Mouse (Mus musculus): ENCODE measurements at regions not wholly inside any gene's neighbourhood (a gene's known extent, or its start where the extent isn't known, plus 50 kb on each side); places are given as distances from the start of the nearest gene placed in this dataset.

DNA sequence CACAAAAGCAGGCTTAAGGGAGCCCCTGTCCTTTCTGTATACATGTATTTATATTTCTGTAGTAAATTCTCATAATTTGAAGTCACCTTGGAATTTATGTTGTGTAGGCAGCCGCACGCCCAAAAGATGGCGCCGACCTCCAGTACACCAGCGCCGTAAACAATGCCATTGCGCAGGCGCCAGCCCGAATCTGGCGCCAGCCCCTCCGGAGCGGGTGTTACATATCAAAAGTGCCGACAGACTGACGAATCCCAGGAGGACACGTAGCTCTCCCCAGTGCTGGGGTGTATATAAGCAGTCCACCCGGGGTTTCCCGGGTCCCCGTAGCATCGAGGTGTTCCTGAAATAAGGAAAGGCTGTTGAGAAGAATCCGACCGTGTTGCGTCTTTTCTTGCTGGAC is 108.1 kb upstream of the Pde3a start:
- DNase-seq (ENCODE audit: low read depth): no peak

DNA sequence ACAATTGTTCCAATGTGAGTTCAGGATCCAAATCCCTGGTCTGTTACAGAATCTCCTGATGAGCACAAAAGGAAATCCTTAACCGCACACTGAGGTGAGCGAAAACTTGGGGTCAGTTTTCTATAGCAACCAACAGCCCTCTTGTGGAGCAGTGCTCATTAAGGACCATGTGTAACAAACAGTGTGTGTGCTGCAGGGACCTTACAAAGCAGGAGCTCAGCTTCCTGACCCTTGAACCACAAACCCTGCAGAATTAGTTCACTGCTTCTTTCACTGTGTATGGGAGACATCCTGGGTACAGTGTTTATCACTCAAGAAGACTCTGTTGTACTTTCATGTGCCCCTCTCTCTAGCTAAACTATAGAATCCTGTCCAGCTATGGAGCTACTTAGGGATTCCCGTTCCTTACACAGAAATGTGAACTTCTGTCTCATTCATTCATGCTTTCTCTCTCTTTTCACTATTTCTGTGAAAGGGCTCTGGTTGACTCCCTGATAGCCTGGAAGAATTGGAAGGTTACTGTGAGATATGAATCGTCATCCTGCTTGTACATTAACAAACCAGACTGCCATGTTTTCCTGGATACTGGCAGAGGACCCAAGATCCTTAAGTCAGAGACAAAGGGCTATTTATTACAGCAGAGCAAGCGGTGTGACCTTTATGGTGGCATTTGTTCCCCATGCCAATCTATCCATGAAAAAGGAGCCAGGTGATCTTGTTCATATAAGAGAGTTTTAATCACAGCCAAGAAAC is 100.5 kb upstream of the Pde3a start:
- no peak for DNase-seq (ENCODE audit: low read depth)

DNA sequence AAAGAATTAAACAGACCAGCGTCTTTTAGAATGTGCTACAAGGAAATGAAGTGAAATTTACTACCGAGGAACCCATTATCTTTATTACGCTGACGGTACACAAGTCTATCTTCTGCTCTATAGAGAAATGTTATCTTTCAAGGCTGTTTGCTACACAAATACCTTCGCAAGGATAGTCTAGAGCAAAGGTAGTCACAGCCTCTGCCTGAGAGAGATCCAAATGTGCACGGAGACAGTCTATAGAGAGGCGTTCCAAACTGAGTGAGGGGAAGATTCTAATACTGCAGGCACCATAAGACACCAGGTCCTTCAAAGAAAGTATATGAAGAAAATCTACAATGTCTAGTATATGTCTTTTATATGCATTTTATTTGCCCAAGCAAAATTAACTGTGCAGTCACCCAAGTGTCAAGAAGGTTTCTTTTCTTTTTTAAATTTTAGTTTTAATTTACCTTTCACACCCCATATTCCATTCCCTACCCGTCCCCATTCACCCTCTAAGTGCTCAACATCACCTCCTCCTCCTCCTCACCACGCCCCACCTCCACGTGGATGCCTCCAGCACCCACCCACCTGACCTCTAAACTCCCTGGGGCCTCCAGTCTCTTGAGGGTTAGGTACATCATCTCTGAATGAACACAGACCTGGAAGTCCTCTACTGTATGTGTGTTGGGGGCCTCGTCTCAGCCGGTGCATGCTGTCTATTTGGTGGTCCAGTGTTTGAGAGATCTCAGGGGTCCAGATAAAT is 99.7 kb upstream of the Pde3a start:
- no peak for DNase-seq (ENCODE audit: low read depth)

DNA sequence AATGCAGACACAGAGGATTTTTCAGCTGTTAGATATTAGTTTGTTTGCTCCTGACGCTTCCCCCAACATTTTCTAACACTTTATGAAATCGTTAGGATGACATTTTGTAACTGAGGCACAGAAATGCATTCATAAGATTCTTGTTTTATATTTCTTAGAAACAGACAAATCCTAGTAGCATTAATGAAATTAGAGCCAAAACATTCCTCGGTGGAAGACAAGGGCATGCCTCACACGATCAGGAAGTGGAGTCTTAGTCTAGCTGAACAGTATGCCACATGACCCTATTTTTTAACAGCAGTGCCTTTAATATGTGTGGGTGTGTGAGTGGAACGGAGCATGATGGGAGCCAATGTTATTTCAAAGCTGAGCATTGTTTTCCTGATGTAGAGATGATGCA is 89.7 kb upstream of the Pde3a start:
- no peak for DNase-seq (ENCODE audit: low read depth)

DNA sequence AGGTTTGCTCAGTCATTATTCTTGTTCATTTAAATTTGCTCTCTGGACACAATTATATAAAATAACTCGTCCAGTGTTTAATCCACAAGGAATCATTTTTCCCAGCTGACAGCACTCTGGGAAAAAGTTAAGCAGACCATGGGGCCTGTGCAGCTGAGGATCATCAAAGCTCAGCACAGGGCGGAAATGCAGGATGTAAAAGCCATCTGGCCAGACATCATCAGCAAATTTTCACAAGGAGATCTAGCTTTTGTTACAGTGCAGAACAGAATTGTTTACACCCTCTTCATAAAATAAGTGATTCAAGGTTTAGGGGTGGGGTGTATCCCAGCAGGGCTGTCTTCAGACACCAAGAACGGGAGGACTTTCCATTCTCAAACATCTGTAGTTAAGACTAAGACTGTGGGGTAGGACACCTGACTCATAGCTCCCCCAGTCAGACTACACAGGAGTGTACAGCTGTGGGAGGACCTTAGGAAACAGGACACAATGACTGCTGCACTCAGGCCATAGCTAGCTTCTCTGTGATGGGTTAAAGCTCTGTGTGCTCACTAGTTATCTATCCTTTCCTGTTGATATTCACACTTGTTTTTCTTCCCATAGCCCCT is 87.3 kb upstream of the Pde3a start:
- DNase-seq (ENCODE audit: low read depth): no peak

DNA sequence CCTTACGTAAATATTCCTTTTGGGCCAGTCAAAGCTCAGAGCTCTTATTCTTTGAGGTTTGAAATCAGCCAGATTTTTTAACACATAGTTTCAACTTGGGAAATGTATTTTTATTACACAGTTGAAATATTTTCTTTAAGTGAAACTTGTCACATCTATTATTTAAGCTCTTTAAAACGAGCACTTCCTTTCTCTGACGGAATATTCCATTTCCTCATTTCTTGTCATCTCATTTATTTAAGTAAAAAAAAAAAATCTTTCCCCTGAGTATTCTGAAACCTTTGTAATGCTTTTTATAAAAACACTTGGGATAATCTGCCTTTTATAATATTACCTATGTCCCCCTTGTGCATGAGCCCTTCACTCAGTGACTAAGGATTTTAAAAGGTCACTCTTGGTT is 81.8 kb upstream of the Pde3a start:
- no peak for DNase-seq (ENCODE audit: low read depth)

DNA sequence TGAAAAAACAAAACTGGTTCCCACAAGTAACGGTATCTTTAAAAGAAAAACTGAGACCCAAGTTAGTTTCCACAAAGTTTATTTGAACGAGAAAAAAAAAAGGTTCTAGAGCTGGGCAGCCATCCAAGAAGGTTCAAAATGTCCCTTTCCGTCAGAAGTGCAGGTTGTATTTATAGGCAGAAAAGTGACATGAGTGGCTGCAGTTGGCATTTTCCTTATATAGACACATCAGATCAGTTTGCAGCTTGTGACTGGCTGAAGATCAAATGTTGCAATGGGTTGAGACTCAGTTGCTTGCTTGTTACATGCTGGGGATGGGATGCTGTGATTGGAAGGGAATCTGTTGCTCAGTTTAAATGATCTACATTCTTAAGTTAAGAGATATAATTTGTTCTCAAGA is 80.7 kb upstream of the Pde3a start:
- no peak for DNase-seq (ENCODE audit: low read depth)

DNA sequence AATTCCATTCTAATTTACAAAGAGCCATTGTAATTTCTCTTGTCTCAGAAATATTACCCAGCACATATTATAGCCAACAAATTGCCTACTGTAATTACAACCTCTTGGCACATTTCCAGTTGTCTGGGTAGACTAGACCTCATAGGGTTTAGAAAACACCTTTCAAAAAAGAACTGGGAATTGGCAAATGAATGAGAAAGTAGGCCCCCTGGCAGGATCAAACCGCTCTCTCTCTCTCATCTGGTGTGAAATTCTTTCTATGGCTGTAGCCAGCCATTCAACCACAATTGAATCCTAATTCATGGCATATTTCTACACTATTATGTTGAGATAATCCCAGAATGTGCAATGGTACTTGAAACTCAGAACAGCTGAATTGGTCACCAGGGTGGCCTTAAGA is 65.3 kb upstream of the Pde3a start:
- no peak for DNase-seq (ENCODE audit: low read depth)

DNA sequence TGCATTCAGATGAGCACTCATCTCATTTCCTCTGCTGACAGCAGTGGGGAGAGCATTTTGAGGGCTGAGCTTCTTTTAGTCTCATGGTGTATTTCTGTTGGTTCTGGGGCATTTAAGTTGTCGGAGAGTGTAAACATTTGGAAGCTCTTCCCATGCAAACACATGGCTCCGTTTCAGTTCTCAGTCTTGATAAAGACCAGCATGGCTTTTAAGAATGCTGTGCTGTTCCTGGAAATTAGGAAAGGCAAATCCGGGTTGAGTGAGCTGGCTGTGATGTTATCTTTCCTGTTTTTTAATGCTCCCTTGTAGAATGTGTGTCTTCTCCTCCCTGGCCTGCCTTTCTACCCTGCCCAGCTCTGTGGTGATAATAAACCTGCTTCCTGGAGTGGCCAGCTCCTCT is 61.0 kb upstream of the Pde3a start:
- DNase-seq (ENCODE audit: low read depth): no peak

DNA sequence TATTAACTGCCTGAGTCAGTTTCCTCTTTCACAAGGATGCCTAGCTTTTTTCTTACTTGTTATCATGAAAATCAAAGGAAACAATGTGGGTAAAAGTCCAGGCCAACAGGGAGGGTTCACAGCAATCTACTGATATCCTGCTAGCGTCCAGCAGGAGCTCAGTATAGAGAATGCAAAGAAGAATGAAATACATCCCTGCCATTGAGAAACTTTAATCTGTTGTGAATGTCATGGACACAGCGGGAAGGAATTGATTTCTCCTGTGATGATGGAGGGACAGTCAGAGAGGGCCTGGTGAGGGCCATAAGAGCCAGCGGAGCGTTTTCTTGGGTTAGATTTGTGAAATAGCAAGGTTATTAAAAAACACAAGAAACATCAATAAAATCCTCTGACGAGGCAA is 60.0 kb upstream of the Pde3a start:
- DNase-seq (ENCODE audit: low read depth): no peak

DNA sequence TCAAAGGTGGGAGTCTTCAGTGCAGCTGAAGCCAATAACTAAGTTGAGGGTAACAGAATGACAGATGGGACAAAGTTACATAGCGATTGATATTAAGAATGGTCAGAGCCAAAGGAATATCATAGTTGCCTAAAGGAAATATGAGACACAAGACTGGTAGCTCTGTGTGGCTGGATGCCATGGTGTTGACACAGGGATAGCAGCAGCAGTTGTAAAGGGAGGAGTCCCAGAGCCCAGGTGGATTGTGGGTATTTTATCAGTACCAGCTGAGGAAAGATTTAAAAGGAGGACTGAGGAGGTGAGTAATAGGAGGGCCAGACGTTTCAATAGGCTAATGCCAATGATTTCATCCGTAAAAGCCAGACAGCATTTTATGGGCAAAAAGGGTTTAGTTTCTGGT is 59.4 kb upstream of the Pde3a start:
- no peak for DNase-seq (ENCODE audit: low read depth)

DNA sequence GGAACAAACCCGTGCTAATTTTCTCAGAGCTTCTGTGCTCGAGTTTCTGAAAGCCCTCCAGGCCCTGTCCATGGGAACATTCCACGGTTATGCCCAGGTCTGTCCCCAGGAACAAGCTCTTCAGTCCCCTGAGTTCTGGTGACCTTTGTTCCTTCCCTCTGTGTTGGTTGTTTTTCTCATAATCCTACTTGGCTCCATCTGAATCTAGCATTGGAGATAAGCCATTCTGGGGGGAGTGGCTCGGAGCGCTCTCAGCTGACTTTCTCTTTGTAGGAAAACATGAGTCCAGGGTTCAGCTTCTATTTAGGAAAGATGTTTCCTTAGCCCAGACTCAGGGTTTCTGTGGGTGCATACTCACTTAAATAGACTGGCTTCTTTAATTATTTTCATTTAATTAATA is 58.7 kb upstream of the Pde3a start:
- no peak for DNase-seq (ENCODE audit: low read depth)

DNA sequence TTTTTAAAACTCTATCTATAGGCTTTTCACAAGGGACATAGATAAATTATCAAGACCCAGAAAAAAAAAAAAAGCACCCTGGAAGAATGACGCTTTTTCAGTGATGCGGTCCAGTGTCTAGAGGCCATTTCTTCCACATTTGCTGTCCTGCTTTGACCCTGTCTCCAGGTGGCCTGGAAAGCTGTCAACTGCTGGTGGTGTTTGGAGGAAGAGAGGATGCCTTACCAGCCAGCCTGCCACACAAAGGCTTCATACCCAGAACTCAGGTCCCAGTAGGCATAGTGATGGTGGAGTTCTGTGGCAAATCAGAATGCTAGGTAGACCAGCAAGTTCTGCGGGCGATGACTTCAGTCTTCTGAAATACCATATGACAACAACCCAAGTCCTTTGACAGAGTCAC is 51.6 kb upstream of the Pde3a start:
- DNase-seq (ENCODE audit: low read depth): no peak
